Mouse (Mus musculus) C2C12 (cell line): Measurements from ENCODE around the gene Bard1. TPM values are rescaled to one million over a fixed set of nuclear protein-coding genes. Genes with fewer than 3 reads are reported as not detected.
A peak's percentile ranks its signal among the peaks of the same experiment; 100 is the strongest.

Experiments
- H3K27me3 ChIP-seq: one replicate; pipeline ENCODE4 v1.6.1; 2011; ENCODE audit not compliant: control insufficient read depth, insufficient read depth, insufficient read length
- H3K36me3 ChIP-seq: one replicate; pipeline ENCODE4 v1.6.1; 2011; ENCODE audit not compliant: control insufficient read depth, insufficient read depth
- H3K4me3 ChIP-seq: one replicate; pipeline ENCODE4 v1.5.1; 2011; ENCODE audit warnings: mild to moderate bottlenecking, control low read depth; ENCODE audit not compliant: poor library complexity, insufficient read depth, severe bottlenecking
- H3K79me2 ChIP-seq: one replicate; pipeline ENCODE4 v1.6.1; 2011; ENCODE audit not compliant: control insufficient read depth, insufficient read depth
- H3K79me3 ChIP-seq: one replicate; pipeline ENCODE4 v1.6.1; 2011; ENCODE audit warnings: low read depth, control low read depth
- H3ac ChIP-seq: one replicate; pipeline ENCODE3; 2011; ENCODE audit warnings: low read depth; ENCODE audit not compliant: control insufficient read depth, insufficient read length
- CEBPB ChIP-seq: IDR thresholded peaks from one replicate; pipeline ENCODE4 v1.6.1; 2011; ENCODE audit warnings: low read depth, mild to moderate bottlenecking, control low read depth, moderate library complexity
- CTCF ChIP-seq: IDR thresholded peaks from one replicate; pipeline ENCODE4 v1.5.1; 2011; ENCODE audit not compliant: control insufficient read depth, insufficient read depth, insufficient read length
- FOSL1 ChIP-seq: IDR thresholded peaks from one replicate; pipeline ENCODE4 v1.8.0; 2011; ENCODE audit warnings: mild to moderate bottlenecking, low read length; ENCODE audit not compliant: poor library complexity, insufficient read depth, severe bottlenecking
- MAX ChIP-seq: IDR thresholded peaks from one replicate; pipeline ENCODE4 v1.6.1; 2011; ENCODE audit warnings: mild to moderate bottlenecking, control low read depth
- MYOD1 ChIP-seq: IDR thresholded peaks from one replicate; pipeline ENCODE4 v1.6.1; 2011; ENCODE audit warnings: low read depth; ENCODE audit not compliant: control insufficient read depth, insufficient read length
- MYOG ChIP-seq: IDR thresholded peaks from one replicate; pipeline ENCODE4 v1.6.1; 2011; ENCODE audit not compliant: control insufficient read depth, insufficient read length; ENCODE audit errors: extremely low read depth
- USF1 ChIP-seq: IDR thresholded peaks from one replicate; pipeline ENCODE4 v1.6.1; 2011; ENCODE audit warnings: low read depth, mild to moderate bottlenecking, control low read depth, moderate library complexity
- polyA plus RNA-seq: library from polyadenylated mRNA; unstranded; fragments of >200 nt; fragmentation: generic; extraction: Trizol; gene quantifications from one replicate; pipeline ENCODE4 v1.2.1, GENCODE M21; 2012; ENCODE audit warnings: missing spikeins

Bard1 gene
- polyA plus RNA-seq, 1 experiment = 5.8 TPM

- no peaks in the 10 kb centered on the region for H3K27me3 ChIP-seq
- no peak overlapping the region for H3K4me3 ChIP-seq
- no peaks in the 10 kb centered on the region for H3K79me2 ChIP-seq
- H3K36me3 ChIP-seq = no peaks in the 10 kb centered on the region
- TF ChIP-seq USF1 (no peak), MYOD1 (no peak), CTCF (no peak), MYOG (no peak), MAX (no peak), CEBPB (no peak), FOSL1 (no peak)
- no peaks in the 10 kb centered on the region for H3K79me3 ChIP-seq
- no peak overlapping the region for H3ac ChIP-seq
These were observed 99.2 kb downstream of the Bard1 start for GRCm38 (mm10) chr1:71003741-71004140.

GRCm38 (mm10) chr1:70997377-70997993 lies 105.5 kb downstream of the Bard1 start:
- Histone ChIP-seq H3K27me3 (no peaks in the 10 kb centered on the region), H3K79me2 (no peaks in the 10 kb centered on the region), H3K79me3 (no peaks in the 10 kb centered on the region), H3K4me3 (no peak overlapping the region), H3K36me3 (no peaks in the 10 kb centered on the region), H3ac (no peak overlapping the region)
- no peak for TF ChIP-seq FOSL1
- peak; percentile 44 for TF ChIP-seq MYOD1
- TF ChIP-seq MAX = no peak
- TF ChIP-seq MYOG = no peak

DNA sequence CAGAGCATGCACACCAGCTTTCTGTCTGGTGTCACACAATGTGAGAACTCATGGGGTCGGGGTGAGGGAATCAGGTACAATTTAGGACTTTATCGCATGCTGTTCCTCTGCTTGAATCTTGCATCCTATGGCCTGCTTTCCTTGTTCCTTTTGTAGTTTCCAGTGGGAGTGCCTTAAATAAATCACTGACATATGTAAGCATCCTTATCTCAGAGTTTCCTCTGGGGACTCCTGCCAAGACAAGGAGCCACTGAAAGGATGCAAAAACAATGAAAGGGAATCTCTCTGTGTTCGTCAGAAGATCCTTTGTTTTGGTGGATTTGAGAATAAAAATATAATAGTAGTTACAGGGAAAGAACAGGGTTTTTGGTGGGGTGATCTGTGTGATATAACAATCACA lies 106.2 kb downstream of the Bard1 start:
- H3K79me3 ChIP-seq = no peaks in the 10 kb centered on the region
- no peak for TF ChIP-seq MAX
- TF ChIP-seq USF1 = no peak
- TF ChIP-seq MYOG = no peak
- TF ChIP-seq CEBPB = no peak
- no peak for TF ChIP-seq MYOD1
- TF ChIP-seq CTCF = no peak
- no peak for TF ChIP-seq FOSL1
- no peaks in the 10 kb centered on the region for H3K27me3 ChIP-seq
- no peak overlapping the region for H3K4me3 ChIP-seq
- H3K36me3 ChIP-seq = no peaks in the 10 kb centered on the region
- H3ac ChIP-seq = no peak overlapping the region
- H3K79me2 ChIP-seq = no peaks in the 10 kb centered on the region
